In genomic region chr8:20839481-20839880, GRCm38 (mm10) we compare ENCODE assay signal across 3 mouse cellular contexts.
A peak's percentile ranks its signal among the peaks of the same experiment; 100 is the strongest.
DNase-seq lines count a peak whose midpoint lies in the region.

No protein-coding gene starts in this region.

- DNase-seq in ES-CJ7 (ENCODE audit: low read depth, low spot score): peak; percentile 57
- DNase-seq in R1 (ENCODE audit: low read depth, low spot score): peak; percentile 55
- DNase-seq in ZHBTc4 (ENCODE audit: low read depth, low spot score): peak; percentile 61
